Mouse (Mus musculus): Measurements from ENCODE around the gene Atp5e. TPM values are rescaled to one million over a fixed set of nuclear protein-coding genes. Genes with fewer than 3 reads are reported as not detected.

Gene Atp5e
- polyA plus RNA-seq, 1 experiment from 2014 or later: 851 TPM

DNA sequence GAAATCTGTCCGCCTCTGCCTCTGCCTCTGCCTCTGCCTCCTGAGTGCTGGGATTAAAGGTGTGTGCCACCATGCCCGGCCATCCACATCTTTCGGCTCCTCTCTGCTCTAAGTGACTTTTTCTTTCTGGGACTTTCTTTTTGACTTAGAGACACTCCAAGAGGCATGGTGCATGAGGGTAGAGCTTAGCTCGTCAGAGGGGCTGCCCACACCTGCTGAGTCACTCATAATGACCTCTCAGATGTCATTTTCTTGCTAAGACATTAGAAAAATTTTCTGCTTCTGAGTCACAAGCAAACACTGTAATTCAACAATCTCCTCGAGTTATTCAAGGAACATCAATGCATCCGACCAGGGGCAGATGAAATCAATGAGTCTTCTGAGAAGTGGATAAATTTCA, 18.9 kb downstream of the Atp5e start:
- TF ChIP-seq EP300 (optimal IDR thresholded peaks at IDR 0.05) (no peak), CTCF (IDR thresholded peaks at IDR 0.05; ENCODE audit: low read depth) (no peak)
- WGBS: 69% methylated on average over 6 of the region's 6 CpGs
- Histone ChIP-seq H3K27me3 (ENCODE audit: control insufficient read depth, insufficient read depth, low read length) (no peaks in the 10 kb centered on the region), H3K4me1 (replicated peaks; ENCODE audit: control insufficient read depth, insufficient read depth) (0 out of 2 replicates have a peak, but pooled peaks cover 4% of the 10 kb centered on the region), H3K36me3 (ENCODE audit: control insufficient read depth, insufficient read depth, low read length) (no peaks in the 10 kb centered on the region), H3K9ac (ENCODE audit: low read length) (no peak overlapping the region), H3K4me3 (ENCODE audit: low read depth, low read length) (no peak overlapping the region), H3K4me2 (replicated peaks; ENCODE audit: low read depth) (no peak overlapping the region), H3K27ac (replicated peaks) (no peak overlapping the region), H3K9me3 (ENCODE audit: control insufficient read depth, low read length) (no peaks in the 10 kb centered on the region)
- DNase-seq (ENCODE audit: low spot score): no peak
- ATAC-seq (ENCODE audit: low FRiP score, low TSS enrichment): no peak

DNA sequence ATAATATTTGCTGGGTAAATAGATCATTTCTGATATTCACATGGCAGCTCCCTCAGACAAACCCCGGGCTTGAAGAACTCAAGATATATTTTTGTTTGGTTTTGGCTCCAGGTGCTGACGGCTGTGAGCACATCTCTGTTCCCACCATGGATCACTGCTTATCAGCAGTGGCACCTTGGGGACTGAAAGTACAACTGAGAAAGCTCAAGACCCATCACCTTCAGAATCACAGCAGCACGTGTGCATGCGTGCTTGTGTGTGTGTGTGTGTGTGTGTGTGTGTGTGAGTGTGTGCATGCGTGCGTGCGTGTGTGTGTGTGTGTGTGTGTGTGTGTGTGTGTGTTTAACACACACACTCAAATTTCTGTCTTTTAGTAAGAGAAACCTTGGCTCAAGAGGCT, 19.5 kb downstream of the Atp5e start:
- WGBS: 68% methylated on average over 7 of the region's 7 CpGs
- H3K9ac ChIP-seq (ENCODE audit: low read length): no peak overlapping the region
- H3K4me1 ChIP-seq (replicated peaks; ENCODE audit: control insufficient read depth, insufficient read depth): 0 out of 2 replicates have a peak, but pooled peaks cover 4% of the 10 kb centered on the region
- H3K4me3 ChIP-seq (ENCODE audit: low read depth, low read length): no peak overlapping the region
- no peaks in the 10 kb centered on the region for H3K9me3 ChIP-seq (ENCODE audit: control insufficient read depth, low read length)
- ATAC-seq (ENCODE audit: low FRiP score, low TSS enrichment) (no peak), DNase-seq (ENCODE audit: low spot score) (no peak)
- H3K27me3 ChIP-seq (ENCODE audit: control insufficient read depth, insufficient read depth, low read length): no peaks in the 10 kb centered on the region
- TF ChIP-seq CTCF (IDR thresholded peaks at IDR 0.05; ENCODE audit: low read depth) (no peak), EP300 (optimal IDR thresholded peaks at IDR 0.05) (no peak)
- no peak overlapping the region for H3K4me2 ChIP-seq (replicated peaks; ENCODE audit: low read depth)
- H3K36me3 ChIP-seq (ENCODE audit: control insufficient read depth, insufficient read depth, low read length): no peaks in the 10 kb centered on the region
- no peak overlapping the region for H3K27ac ChIP-seq (replicated peaks)

DNA sequence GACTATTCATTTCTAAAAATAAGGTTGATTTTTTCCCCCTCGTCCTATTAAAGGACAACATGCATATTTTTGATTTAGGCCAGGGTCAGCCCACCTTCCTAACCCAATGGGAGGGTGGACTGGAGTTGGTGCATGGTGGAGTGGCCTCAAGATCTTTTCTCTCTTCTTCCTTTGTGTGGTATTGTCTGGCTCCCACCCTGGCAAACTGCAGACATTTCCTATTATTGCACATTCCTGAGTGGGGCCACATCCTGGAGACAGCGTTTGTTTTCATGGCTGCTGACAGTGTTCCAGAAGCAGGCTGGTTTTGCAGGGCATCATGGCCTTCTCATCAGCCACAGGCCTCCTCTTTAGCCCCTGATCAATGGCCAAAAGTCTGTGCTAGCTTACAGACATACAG, 20.9 kb downstream of the Atp5e start:
- Histone ChIP-seq H3K4me1 (replicated peaks; ENCODE audit: control insufficient read depth, insufficient read depth) (peaks cover 5% of the 10 kb centered on the region), H3K9ac (ENCODE audit: low read length) (no peak overlapping the region), H3K27me3 (ENCODE audit: control insufficient read depth, insufficient read depth, low read length) (no peaks in the 10 kb centered on the region), H3K27ac (replicated peaks) (no peak overlapping the region), H3K4me3 (ENCODE audit: low read depth, low read length) (no peak overlapping the region), H3K36me3 (ENCODE audit: control insufficient read depth, insufficient read depth, low read length) (no peaks in the 10 kb centered on the region), H3K4me2 (replicated peaks; ENCODE audit: low read depth) (no peak overlapping the region), H3K9me3 (ENCODE audit: control insufficient read depth, low read length) (no peaks in the 10 kb centered on the region)
- no peak for TF ChIP-seq EP300 (optimal IDR thresholded peaks at IDR 0.05)
- ATAC-seq (ENCODE audit: low FRiP score, low TSS enrichment): no peak
- WGBS: 43% methylated on average over 2 of the region's 2 CpGs
- DNase-seq (ENCODE audit: low spot score): no peak

DNA sequence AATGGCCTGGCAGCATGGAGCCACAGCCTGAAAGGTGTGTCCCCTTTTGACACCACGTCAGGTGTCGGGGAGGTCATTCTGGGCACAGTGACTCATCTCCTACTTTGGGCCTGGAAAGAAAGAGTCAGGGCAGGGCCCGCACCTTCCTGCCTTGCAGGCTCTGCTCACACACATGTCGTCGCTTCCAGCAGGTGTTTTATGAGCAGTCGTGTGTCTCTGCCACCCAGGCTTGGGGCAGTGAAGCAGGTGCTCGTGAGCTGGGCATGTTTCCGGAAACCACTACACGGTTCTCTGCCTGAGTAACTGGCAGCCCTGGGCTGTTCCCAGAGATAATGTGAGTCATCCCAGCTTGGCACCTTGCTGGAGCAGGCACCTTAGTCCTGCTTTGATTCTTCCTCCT, 21.4 kb downstream of the Atp5e start:
- peak; percentile 71 for DNase-seq (ENCODE audit: low spot score)
- Histone ChIP-seq H3K27ac (replicated peaks) (peak overlapping the region; percentile 30; the same call in 1 of the 2 replicates), H3K9ac (ENCODE audit: low read length) (no peak overlapping the region), H3K36me3 (ENCODE audit: control insufficient read depth, insufficient read depth, low read length) (no peaks in the 10 kb centered on the region), H3K4me3 (ENCODE audit: low read depth, low read length) (no peak overlapping the region), H3K4me1 (replicated peaks; ENCODE audit: control insufficient read depth, insufficient read depth) (peaks cover 8% of the 10 kb centered on the region), H3K4me2 (replicated peaks; ENCODE audit: low read depth) (no peak overlapping the region), H3K9me3 (ENCODE audit: control insufficient read depth, low read length) (no peaks in the 10 kb centered on the region), H3K27me3 (ENCODE audit: control insufficient read depth, insufficient read depth, low read length) (no peaks in the 10 kb centered on the region)
- 52% methylated on average over 9 of the region's 9 CpGs for WGBS
- ATAC-seq (ENCODE audit: low FRiP score, low TSS enrichment): peak; percentile 80
- TF ChIP-seq EP300 (optimal IDR thresholded peaks at IDR 0.05): no peak
- no peak for TF ChIP-seq CTCF (IDR thresholded peaks at IDR 0.05; ENCODE audit: low read depth)

DNA sequence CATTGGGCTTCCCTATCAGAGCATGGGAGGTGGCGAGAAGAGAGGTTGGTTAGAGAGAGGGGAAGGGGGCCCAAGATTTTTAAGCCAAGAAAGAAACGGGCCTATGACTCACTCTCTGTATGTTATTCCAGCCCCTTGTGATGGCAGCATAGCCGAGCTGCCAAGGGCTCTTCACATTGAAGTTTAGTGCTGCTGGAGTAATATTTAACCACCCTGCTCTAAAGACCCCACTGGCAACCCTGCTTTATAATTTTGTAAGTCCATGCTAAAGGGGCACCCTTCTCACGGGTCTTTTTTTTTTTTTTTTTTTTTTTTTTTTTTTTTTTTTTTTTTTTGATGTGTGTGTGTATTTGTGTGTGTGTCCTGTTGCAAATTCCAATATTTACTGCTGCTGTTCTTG, 22.0 kb downstream of the Atp5e start:
- no peak overlapping the region for H3K4me2 ChIP-seq (replicated peaks; ENCODE audit: low read depth)
- no peak overlapping the region for H3K27ac ChIP-seq (replicated peaks)
- no peaks in the 10 kb centered on the region for H3K9me3 ChIP-seq (ENCODE audit: control insufficient read depth, low read length)
- 58% methylated on average over 4 of the region's 4 CpGs for WGBS
- no peak for TF ChIP-seq CTCF (IDR thresholded peaks at IDR 0.05; ENCODE audit: low read depth)
- no peak for TF ChIP-seq EP300 (optimal IDR thresholded peaks at IDR 0.05)
- no peak overlapping the region for H3K9ac ChIP-seq (ENCODE audit: low read length)
- no peaks in the 10 kb centered on the region for H3K27me3 ChIP-seq (ENCODE audit: control insufficient read depth, insufficient read depth, low read length)
- peaks cover 8% of the 10 kb centered on the region for H3K4me1 ChIP-seq (replicated peaks; ENCODE audit: control insufficient read depth, insufficient read depth)
- DNase-seq (ENCODE audit: low spot score): no peak
- no peak for ATAC-seq (ENCODE audit: low FRiP score, low TSS enrichment)
- H3K36me3 ChIP-seq (ENCODE audit: control insufficient read depth, insufficient read depth, low read length): no peaks in the 10 kb centered on the region
- H3K4me3 ChIP-seq (ENCODE audit: low read depth, low read length): no peak overlapping the region

- H3K4me2 ChIP-seq (replicated peaks; ENCODE audit: low read depth): no peak overlapping the region
- no peak overlapping the region for H3K4me3 ChIP-seq (ENCODE audit: low read depth, low read length)
- no peak for TF ChIP-seq CTCF (IDR thresholded peaks at IDR 0.05; ENCODE audit: low read depth)
- no peak for TF ChIP-seq EP300 (optimal IDR thresholded peaks at IDR 0.05)
- no peaks in the 10 kb centered on the region for H3K27me3 ChIP-seq (ENCODE audit: control insufficient read depth, insufficient read depth, low read length)
- H3K9ac ChIP-seq (ENCODE audit: low read length): no peak overlapping the region
- ATAC-seq (ENCODE audit: low FRiP score, low TSS enrichment): no peak
- 81% methylated on average over 9 of the region's 9 CpGs for WGBS
- no peak overlapping the region for H3K27ac ChIP-seq (replicated peaks)
- no peaks in the 10 kb centered on the region for H3K9me3 ChIP-seq (ENCODE audit: control insufficient read depth, low read length)
- H3K4me1 ChIP-seq (replicated peaks; ENCODE audit: control insufficient read depth, insufficient read depth): peaks cover 8% of the 10 kb centered on the region
- no peak for DNase-seq (ENCODE audit: low spot score)
- no peaks in the 10 kb centered on the region for H3K36me3 ChIP-seq (ENCODE audit: control insufficient read depth, insufficient read depth, low read length)
These were observed 23.9 kb downstream of the Atp5e start for GRCm38 (mm10) chr2:174439961-174440360.

Measured in stomach, postnatal 0 days (tissue).